ENCODE assay signal across 8 mouse cellular contexts in the genomic region with DNA sequence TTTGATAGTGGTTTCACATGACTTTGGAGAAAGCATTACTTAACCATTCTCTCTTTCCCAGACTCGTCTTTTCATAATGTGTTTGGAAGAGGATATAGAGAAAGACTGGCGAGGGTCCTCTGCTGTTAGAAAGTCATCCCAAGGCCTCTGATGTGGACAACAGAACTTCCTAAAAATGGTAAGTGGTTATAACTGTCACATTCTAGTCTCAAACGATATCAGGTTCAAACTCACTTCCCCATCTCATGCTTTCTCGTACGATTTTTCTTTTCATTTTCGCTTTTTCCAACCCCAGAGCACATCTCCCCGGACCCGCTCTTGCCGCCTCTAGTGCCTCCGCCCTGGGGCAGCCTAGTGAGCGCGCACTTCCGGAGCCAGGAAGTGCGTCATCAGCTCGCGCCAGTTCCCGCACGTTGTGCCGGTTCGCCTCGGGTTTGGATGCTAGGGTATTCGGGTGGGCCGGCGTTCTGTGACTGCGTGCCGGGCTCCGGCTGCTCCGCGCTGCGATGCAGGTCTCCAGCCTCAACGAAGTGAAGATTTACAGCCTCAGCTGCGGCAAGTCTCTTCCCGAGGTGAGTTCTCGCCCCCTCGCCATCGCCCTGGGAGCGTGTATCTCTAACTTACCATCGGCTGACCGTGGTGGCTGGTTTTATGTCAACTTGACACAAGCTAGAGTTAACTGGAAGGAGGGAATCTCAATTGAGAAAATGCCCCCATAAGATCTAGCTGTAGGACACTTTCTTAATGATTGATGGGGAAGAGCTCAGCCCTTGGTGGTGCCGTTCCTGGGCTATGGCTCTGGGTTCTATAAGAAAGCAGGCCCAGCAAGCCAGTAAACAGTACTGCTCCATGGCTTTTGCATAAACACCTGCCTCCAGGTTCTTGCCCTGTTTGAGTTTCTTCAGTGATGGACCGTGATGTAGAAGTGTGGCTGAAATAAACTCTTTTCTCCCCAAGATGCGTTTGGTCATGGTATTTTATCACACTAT. TPM values are rescaled to one million over a fixed set of nuclear protein-coding genes. Genes with fewer than 3 reads are reported as not detected.
A peak's percentile ranks its signal among the peaks of the same experiment; 100 is the strongest.
DNase-seq lines count a peak whose midpoint lies in the region; ATAC-seq lines count a peak whose summit lies in the region.

A gene (plus strand): TSS at position 411 of the 989 bp plus-strand sequence.

- H3K27ac ChIP-seq in hindbrain, embryonic 14.5 days = peak within 1 kb of the TSS; percentile 66

- H3K27me3 ChIP-seq in hindbrain, embryonic 14.5 days (ENCODE audit: control insufficient read depth, insufficient read depth, low read length) = no peaks in the 10 kb centered on the region

- peaks cover 13% of the 10 kb centered on the region for H3K4me1 ChIP-seq in hindbrain, embryonic 14.5 days (replicated peaks; ENCODE audit: control insufficient read depth, insufficient read depth, low read length)

- WGBS in hindbrain, embryonic 14.5 days = under 1% methylated on average over 42 of the region's 42 CpGs

- H3K9me3 ChIP-seq in hindbrain, embryonic 14.5 days (ENCODE audit: control insufficient read depth, low read length) = no peaks in the 10 kb centered on the region

- H3K9ac ChIP-seq in hindbrain, embryonic 14.5 days = peak within 1 kb of the TSS; percentile 75

- H3K4me3 ChIP-seq in hindbrain, embryonic 14.5 days (replicated peaks; ENCODE audit: low read length) = peak within 1 kb of the TSS; percentile 83

- H3K4me2 ChIP-seq in hindbrain, embryonic 14.5 days (replicated peaks) = peak within 1 kb of the TSS; percentile 85

- H3K36me3 ChIP-seq in hindbrain, embryonic 14.5 days (replicated peaks; ENCODE audit: control insufficient read depth, insufficient read depth) = peaks cover 31% of the 10 kb centered on the region

- peak; percentile 96 for DNase-seq in NIH3T3 (ENCODE audit: low read depth)
- peak; percentile 96 for DNase-seq in cerebellum, postnatal 10 days
- DNase-seq in frontal cortex, postnatal 14 days (ENCODE audit: low spot score in 2 of 2) = peak; percentile 74 to 82
- DNase-seq in hindbrain, embryonic 14.5 days (ENCODE audit: low spot score) = peak; percentile 96
- peak; percentile 86 to 88 for DNase-seq in layer of hippocampus, postnatal 36 days
- peak; percentile 91 for DNase-seq in lung, postnatal 36 days
- peak; percentile 94 for DNase-seq in retina, postnatal 1 day
- DNase-seq in urinary bladder, adult 18-20 months (ENCODE audit: low spot score in 2 of 2) = peak; percentile 70 to 76

- ATAC-seq in hindbrain, embryonic 14.5 days (ENCODE audit: low FRiP score) = peak; percentile 97

RNA-seq across cellular contexts. Expression of the gene that starts here (rescaled TPM):
- 22.0 and 23.5 TPM in 2 replicates for polyA plus RNA-seq in hindbrain, embryonic 14.5 days (2014; fragmentation: Nextera tagmentation; extraction: Ambion mirVana)
- total RNA-seq in layer of hippocampus, postnatal 36 days (2021) = 10 to 100 TPM; 19.7 to 20.9 TPM

Comparison
In these comparisons a context has a peak if more than half of its experiments do, and no peak if none do; other contexts are left out.
1. Peak in every context shown above with its lines: DNase-seq, ATAC-seq, H3K4me3 ChIP-seq and H3K27ac ChIP-seq.